Mouse (Mus musculus): ENCODE measurements at regions not wholly inside any gene's neighbourhood (a gene's known extent, or its start where the extent isn't known, plus 50 kb on each side); places are given as distances from the start of the nearest gene placed in this dataset.

DNA sequence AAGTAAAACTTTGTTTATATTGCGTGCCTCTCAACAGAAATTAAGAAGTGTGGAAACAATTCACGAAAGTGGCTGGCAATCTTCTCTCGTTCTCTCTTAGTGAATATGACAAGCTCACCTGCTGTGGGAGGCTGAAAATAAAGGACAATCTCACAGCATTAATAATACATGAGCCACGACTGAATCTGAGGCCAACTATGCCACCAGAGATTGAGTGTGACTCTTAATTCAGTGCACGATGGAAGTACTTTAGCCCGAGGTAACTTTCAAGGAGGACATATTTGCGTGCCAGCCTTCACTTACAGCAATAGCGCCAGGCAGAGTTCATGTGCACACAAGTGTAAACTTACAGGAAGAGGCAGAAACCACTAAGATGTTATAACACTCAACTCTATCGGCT lies 760.6 kb upstream of the Epha5 start:
- DNase-seq = peak; percentile 1

DNA sequence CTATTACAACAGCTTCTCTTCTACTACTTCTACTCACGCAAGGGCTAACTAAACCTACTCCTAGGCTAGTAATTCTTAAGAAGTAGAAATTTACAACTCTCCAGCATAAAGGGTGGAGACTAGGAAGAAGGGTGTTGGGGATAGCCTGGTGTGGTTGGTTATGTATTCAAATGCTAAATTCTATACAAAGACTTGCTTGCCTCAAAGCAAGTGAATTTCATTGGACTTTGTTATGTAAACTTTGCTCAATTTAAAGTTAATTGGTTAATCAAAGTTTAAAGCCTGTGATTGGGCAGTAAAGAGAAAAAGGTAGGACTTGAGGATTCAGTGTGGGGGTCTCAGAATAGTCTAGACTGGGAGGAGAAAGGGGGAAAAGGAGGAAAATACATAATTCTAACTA lies 756.7 kb upstream of the Epha5 start:
- no peak for DNase-seq

DNA sequence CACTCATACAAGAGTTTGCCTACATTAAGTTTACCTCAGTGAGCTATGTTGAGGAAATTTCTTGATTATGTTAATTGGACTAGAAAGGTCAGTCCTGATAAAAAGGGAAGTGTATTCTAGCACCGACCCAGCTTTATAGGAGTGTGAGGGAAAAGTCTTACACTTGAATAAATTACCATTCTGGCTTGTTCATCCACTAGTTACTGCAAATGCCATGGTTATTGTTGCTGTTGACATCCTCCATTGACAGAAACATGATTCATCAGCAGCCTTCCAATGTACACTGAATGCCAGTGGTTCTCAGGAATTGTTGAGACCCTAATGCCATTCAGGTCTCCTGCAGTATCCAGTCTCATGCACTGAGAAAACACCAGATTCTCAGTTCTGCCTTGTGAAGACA lies 738.7 kb upstream of the Epha5 start:
- no peak for DNase-seq

DNA sequence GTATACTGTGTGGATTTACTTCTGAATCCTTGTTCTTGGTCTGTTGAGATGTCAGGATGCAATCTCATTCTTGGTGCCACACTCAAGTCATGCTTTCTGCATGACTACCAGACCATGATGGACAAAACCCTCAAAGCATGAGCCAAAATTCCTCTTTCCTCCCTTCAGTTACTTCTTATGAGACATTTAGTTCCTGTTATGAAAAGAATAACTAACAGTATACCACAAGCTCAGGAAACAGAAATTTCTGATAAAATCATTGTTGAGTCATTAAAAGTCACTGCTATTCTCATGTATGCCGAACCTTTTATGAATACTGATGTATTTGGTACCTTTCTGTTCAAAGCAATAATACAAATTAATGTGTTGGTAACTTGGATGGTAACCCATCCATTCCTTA lies 738.0 kb upstream of the Epha5 start:
- no peak for DNase-seq
